Mouse (Mus musculus) embryonic facial prominence, embryonic 14.5 days (tissue): ENCODE data around the gene Krt14. TPM values are rescaled to one million over a fixed set of nuclear protein-coding genes. Genes with fewer than 3 reads are reported as not detected.

ENCODE experiments used
- ATAC-seq: fragments of 200-750 bp; cut with Nextera tagmentation; 2 replicates; pipeline ENCODE4 v1.8.0; 2017; ENCODE audit warnings: low read depth, moderate number of reproducible peaks, moderate TSS enrichment
- DNase-seq: peaks from one replicate; pipeline ENCODE4 v3.0.0-alpha.2; 2015; ENCODE audit warnings: low spot score
- H3K27ac ChIP-seq: fragments of 300-500 bp; sonication (generic); replicated peaks from 2 replicates; pipeline ENCODE4 v1.5.1; 2014; ENCODE audit warnings: low read depth, mild to moderate bottlenecking, low read length, moderate library complexity
- H3K27me3 ChIP-seq: fragments of 300-500 bp; sonication (generic); replicated peaks from 2 replicates; pipeline ENCODE4 v1.6.1; 2014; ENCODE audit warnings: low read length; ENCODE audit not compliant: control insufficient read depth, insufficient read depth
- H3K36me3 ChIP-seq: fragments of 300-500 bp; sonication (generic); 2 replicates; pipeline ENCODE4 v1.6.1; 2014; ENCODE audit warnings: low read length, mixed read lengths; ENCODE audit not compliant: control insufficient read depth, insufficient read depth
- H3K4me1 ChIP-seq: fragments of 300-500 bp; sonication (generic); 2 replicates; pipeline ENCODE4 v1.6.1; 2014; ENCODE audit warnings: antibody characterized with exemption, low read length; ENCODE audit not compliant: control insufficient read depth, insufficient read depth
- H3K4me2 ChIP-seq: fragments of 300-500 bp; sonication (generic); 2 replicates; pipeline ENCODE4 v1.6.1; 2014; ENCODE audit warnings: low read depth, mild to moderate bottlenecking, low read length, moderate library complexity, mixed read lengths
- H3K4me3 ChIP-seq: fragments of 300-500 bp; sonication (generic); 2 replicates; pipeline ENCODE4 v1.5.1; 2014; ENCODE audit warnings: low read depth, mild to moderate bottlenecking, low read length
- H3K9ac ChIP-seq: fragments of 300-500 bp; sonication (generic); 2 replicates; pipeline ENCODE4 v1.6.1; 2014; ENCODE audit warnings: low read depth, mild to moderate bottlenecking, low read length, moderate library complexity, mixed read lengths
- H3K9me3 ChIP-seq: fragments of 300-500 bp; sonication (generic); 2 replicates; pipeline ENCODE4 v1.6.1; 2016; ENCODE audit warnings: low read length; ENCODE audit not compliant: control insufficient read depth
- WGBS: fragments of 180-500 bp; shearing (Covaris S2); extraction: QIAGEN DNeasy Blood & Tissue Kit; methylation state at CpG from one replicate; pipeline ENCODE4 v1.1.7; 2014; 5-methylcytosine and 5-hydroxymethylcytosine counted together
- polyA plus RNA-seq: library from polyadenylated mRNA; unstranded; fragments of >200 nt; fragmentation: Nextera tagmentation; extraction: Ambion mirVana; gene quantifications from 2 replicates; pipeline ENCODE4 v1.2.1, GENCODE M21; 2014

Gene Krt14
- polyA plus RNA-seq, 1 experiment from 2014 or later, result 385 TPM

- no peak overlapping the region for H3K4me3 ChIP-seq
- H3K4me2 ChIP-seq, result no peak overlapping the region
- no peaks in the 10 kb centered on the region for H3K4me1 ChIP-seq
- no peak for ATAC-seq
- whole genome bisulfite sequencing, result 75% methylated on average over 5 of the region's 5 CpGs
- no peaks in the 10 kb centered on the region for H3K9me3 ChIP-seq
- H3K27me3 ChIP-seq, result no peaks in the 10 kb centered on the region
- DNase-seq, result no peak
- no peak overlapping the region for H3K27ac ChIP-seq
- no peak overlapping the region for H3K9ac ChIP-seq
- H3K36me3 ChIP-seq, result no peaks in the 10 kb centered on the region
These were observed 29.0 kb downstream of the Krt14 start for GRCm38 (mm10) chr11:100178307-100178706.

- H3K4me1 ChIP-seq, result no peaks in the 10 kb centered on the region
- DNase-seq, result peak; percentile 74
- no peaks in the 10 kb centered on the region for H3K9me3 ChIP-seq
- ATAC-seq, result no peak
- H3K9ac ChIP-seq, result no peak overlapping the region
- no peak overlapping the region for H3K27ac ChIP-seq
- H3K36me3 ChIP-seq, result no peaks in the 10 kb centered on the region
- H3K4me2 ChIP-seq, result no peak overlapping the region
- 71% methylated on average over 9 of the region's 9 CpGs for WGBS
- no peaks in the 10 kb centered on the region for H3K27me3 ChIP-seq
- no peak overlapping the region for H3K4me3 ChIP-seq
These were observed 30.6 kb downstream of the Krt14 start for GRCm38 (mm10) chr11:100176791-100177190.

DNA sequence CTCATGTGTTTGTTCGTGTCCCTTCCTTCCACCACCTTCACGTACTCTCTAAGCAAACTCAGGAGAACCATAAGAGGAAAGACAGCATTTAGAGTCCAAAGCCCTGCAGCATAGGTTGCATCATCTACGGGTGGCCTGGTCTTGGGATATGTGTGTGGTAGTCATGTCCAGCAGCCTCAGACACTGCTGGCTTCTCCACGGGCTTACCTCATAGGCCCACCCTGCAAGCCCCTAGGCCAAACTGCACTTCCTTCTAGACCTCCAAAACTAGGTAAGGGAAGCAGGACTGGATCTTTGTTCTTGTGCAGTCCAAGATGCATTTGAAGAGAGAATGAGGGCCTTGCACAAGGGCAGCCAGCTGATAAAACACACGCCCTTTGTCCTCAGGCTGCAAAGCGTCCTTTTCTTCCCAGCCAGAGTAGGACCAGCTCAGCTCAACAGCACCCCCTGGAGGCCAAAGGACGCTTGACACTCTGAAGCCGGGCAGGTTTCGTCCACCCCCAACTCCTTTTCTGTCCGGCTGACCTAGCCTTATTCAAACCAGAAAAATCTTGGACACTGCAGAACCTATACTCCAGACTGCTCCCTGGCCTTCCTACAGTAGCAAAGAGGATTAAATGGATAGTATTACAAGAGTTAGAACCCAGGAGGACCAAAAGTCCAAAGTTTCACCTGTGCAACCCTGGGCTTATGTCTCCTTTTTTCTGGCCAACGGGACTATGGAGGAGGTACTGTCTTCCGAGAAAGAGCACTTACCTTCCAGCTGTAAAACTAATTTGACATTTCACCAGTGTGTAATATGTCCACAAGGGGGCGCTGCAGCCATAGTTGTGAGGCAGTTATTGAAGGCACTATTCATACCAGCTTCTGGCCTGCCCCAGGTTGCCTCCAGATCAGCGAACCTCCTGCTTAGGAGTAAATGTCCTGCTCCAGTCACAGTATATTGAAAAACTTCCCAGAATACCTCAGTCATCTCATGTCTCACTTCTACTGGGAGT lies 38.3 kb downstream of the Krt14 start:
- no peak overlapping the region for H3K9ac ChIP-seq
- DNase-seq (peak; percentile 68), ATAC-seq (peak; percentile 53; the same call in 1 of the 2 replicates)
- H3K4me2 ChIP-seq, result no peak overlapping the region
- H3K27ac ChIP-seq, result no peak overlapping the region
- H3K36me3 ChIP-seq, result no peaks in the 10 kb centered on the region
- no peaks in the 10 kb centered on the region for H3K9me3 ChIP-seq
- WGBS, result 30% methylated on average over 14 of the region's 14 CpGs
- no peaks in the 10 kb centered on the region for H3K27me3 ChIP-seq
- H3K4me3 ChIP-seq, result no peak overlapping the region
- no peaks in the 10 kb centered on the region; the same call in 1 of the 2 replicates for H3K4me1 ChIP-seq

DNA sequence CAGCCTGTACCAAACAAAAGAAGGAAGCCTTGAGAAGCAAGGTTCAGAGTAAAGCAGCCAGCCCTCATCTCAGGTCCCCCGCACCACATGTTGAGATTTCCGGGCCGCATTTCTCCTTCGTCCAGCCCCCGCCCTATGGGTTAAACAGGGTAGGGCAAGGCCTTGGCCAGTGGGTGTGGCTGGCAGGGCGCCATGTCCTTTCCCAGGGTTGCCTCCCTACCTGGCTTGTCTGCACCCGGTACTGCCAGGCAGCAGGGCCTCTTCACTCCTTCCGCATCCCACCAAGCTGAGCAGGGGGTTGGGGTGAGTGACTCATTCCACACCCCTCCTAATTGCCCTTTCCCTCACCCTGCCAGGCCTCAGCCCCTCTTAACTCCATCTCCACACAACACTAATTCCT lies 39.3 kb downstream of the Krt14 start:
- ATAC-seq, result 0 out of 2 replicates have a peak, but pooled peaks have one; percentile 30
- Histone ChIP-seq H3K9me3 (no peaks in the 10 kb centered on the region), H3K9ac (no peak overlapping the region), H3K36me3 (no peaks in the 10 kb centered on the region), H3K4me3 (no peak overlapping the region), H3K4me1 (no peaks in the 10 kb centered on the region; the same call in 1 of the 2 replicates), H3K27ac (no peak overlapping the region), H3K4me2 (no peak overlapping the region), H3K27me3 (no peaks in the 10 kb centered on the region)
- WGBS, result 67% methylated on average over 8 of the region's 8 CpGs
- peak; percentile 31 for DNase-seq

GRCm38 (mm10) chr11:100164392-100164791 lies 43.0 kb downstream of the Krt14 start:
- WGBS, result 49% methylated on average over 7 of the region's 7 CpGs

GRCm38 (mm10) chr11:100157908-100158477 lies 49.4 kb downstream of the Krt14 start:
- H3K27ac ChIP-seq, result no peak overlapping the region
- ATAC-seq (no peak), DNase-seq (no peak)
- H3K27me3 ChIP-seq, result no peaks in the 10 kb centered on the region
- no peak overlapping the region for H3K4me2 ChIP-seq
- H3K4me1 ChIP-seq, result peaks cover 6% of the 10 kb centered on the region; the same call in 1 of the 2 replicates
- H3K36me3 ChIP-seq, result no peaks in the 10 kb centered on the region
- H3K9me3 ChIP-seq, result no peaks in the 10 kb centered on the region
- H3K9ac ChIP-seq, result no peak overlapping the region
- H3K4me3 ChIP-seq, result no peak overlapping the region
- 58% methylated on average over 6 of the region's 6 CpGs for WGBS

More at GRCm38 (mm10) chr11:100164392-100164791, 43.0 kb downstream of the Krt14 start:
- H3K4me3 ChIP-seq, result no peak overlapping the region
- H3K27me3 ChIP-seq, result no peaks in the 10 kb centered on the region
- no peaks in the 10 kb centered on the region for H3K36me3 ChIP-seq
- DNase-seq, result no peak
- no peaks in the 10 kb centered on the region; the same call in 1 of the 2 replicates for H3K4me1 ChIP-seq
- ATAC-seq, result no peak
- no peak overlapping the region for H3K9ac ChIP-seq
- no peaks in the 10 kb centered on the region for H3K9me3 ChIP-seq
- H3K4me2 ChIP-seq, result no peak overlapping the region
- H3K27ac ChIP-seq, result no peak overlapping the region

- Histone ChIP-seq H3K27me3 (no peaks in the 10 kb centered on the region), H3K4me3 (no peak overlapping the region), H3K4me2 (no peak overlapping the region), H3K36me3 (no peaks in the 10 kb centered on the region), H3K4me1 (peaks cover 6% of the 10 kb centered on the region; the same call in 1 of the 2 replicates), H3K9ac (no peak overlapping the region), H3K27ac (no peak overlapping the region), H3K9me3 (no peaks in the 10 kb centered on the region)
- WGBS, result 78% methylated on average over 3 of the region's 3 CpGs
- ATAC-seq (no peak), DNase-seq (no peak)
These were observed 50.0 kb downstream of the Krt14 start for GRCm38 (mm10) chr11:100157331-100157730.

DNA sequence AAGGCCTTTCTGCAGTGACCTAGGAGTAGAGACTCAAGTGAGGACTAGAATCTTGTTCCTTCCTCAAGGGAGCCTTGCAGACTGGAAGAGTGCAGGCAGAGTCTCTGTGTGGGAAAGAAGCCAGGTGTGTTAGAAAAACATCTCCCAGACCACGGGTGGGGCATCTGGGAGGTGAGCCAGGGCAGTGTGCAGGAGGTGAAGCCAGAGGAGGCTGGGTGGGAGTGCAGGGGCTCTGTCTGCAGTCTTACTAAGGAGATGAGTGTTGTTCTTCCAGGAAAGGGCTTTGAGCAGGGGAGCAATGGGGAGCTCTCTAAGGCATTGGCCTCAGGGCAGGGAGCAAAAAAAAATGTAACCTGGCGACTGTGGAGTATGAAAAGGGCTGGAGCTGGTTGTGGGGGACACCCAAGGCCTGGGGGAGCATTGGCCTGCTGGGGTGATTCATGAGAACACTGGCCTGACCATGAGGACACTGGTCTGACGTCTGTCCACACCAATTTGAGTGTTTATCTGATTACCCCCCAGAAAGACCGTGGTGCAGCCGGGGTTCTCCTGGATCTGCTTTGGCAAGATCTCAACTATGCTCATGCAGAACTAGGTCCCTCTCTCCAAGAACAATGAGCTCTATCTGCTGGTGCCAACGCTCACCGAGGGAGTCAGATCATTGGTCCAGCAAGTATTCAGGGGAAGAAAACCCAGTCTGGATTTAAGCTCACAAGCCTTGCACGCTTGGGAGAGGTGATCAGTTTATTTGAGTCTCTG lies 51.7 kb downstream of the Krt14 start:
- Histone ChIP-seq H3K4me2 (no peak overlapping the region), H3K9ac (no peak overlapping the region), H3K27ac (no peak overlapping the region), H3K4me3 (no peak overlapping the region), H3K4me1 (peaks cover 6% of the 10 kb centered on the region; the same call in 1 of the 2 replicates), H3K27me3 (no peaks in the 10 kb centered on the region), H3K36me3 (no peaks in the 10 kb centered on the region), H3K9me3 (no peaks in the 10 kb centered on the region)
- DNase-seq, result peak; percentile 46
- no peak for ATAC-seq
- 47% methylated on average over 7 of the region's 8 CpGs for WGBS
